8 mouse cellular contexts compared by ENCODE assay signal in genomic region chr5:142400981-142401640, GRCm38 (mm10). TPM values are rescaled to one million over a fixed set of nuclear protein-coding genes. Genes with fewer than 3 reads are reported as not detected.
DNase-seq lines count a peak whose midpoint lies in the region; ATAC-seq lines count a peak whose summit lies in the region.

Foxk1 (plus strand) TSS chr5:142401497.

- intact Hi-C loops in heart, postnatal 10 days (cut with DNase I), result loop anchor here (1.0 to 2.0 kb wide), 2 partner anchors 34 to 48 kb away; no protein-coding TSS in a partner anchor

- H3K9ac ChIP-seq in forebrain, embryonic 14.5 days (ENCODE audit: low read length), result peak within 1 kb of the TSS; percentile 93
- H3K9ac ChIP-seq in liver, embryonic 15.5 days, result peak within 1 kb of the TSS; percentile 94
- H3K9ac ChIP-seq in neural tube, embryonic 11.5 days (ENCODE audit: low read length), result peak within 1 kb of the TSS; percentile 88
- peak within 1 kb of the TSS; percentile 98 for H3K9ac ChIP-seq in stomach, embryonic 16.5 days (ENCODE audit: low read length)

- H3K27ac ChIP-seq in forebrain, embryonic 14.5 days (ENCODE audit: low read depth, low read length), result peak within 1 kb of the TSS; percentile 79; the same call in 1 of the 2 replicates
- peak within 1 kb of the TSS; percentile 84 for H3K27ac ChIP-seq in liver, embryonic 15.5 days (replicated peaks)
- H3K27ac ChIP-seq in neural tube, embryonic 11.5 days (ENCODE audit: low read depth, low read length), result peak within 1 kb of the TSS; percentile 67
- H3K27ac ChIP-seq in stomach, embryonic 16.5 days (ENCODE audit: low read length), result peak within 1 kb of the TSS; percentile 87

- H3K9me3 ChIP-seq in forebrain, embryonic 14.5 days (replicated peaks; ENCODE audit: control insufficient read depth, low read length), result no peaks in the 10 kb centered on the region
- H3K9me3 ChIP-seq in liver, embryonic 15.5 days (replicated peaks), result no peaks in the 10 kb centered on the region
- H3K9me3 ChIP-seq in neural tube, embryonic 11.5 days (ENCODE audit: control insufficient read depth, low read length), result no peaks in the 10 kb centered on the region
- H3K9me3 ChIP-seq in stomach, embryonic 16.5 days (replicated peaks; ENCODE audit: control insufficient read depth, low read length), result no peaks in the 10 kb centered on the region

- no peaks in the 10 kb centered on the region for H3K27me3 ChIP-seq in forebrain, embryonic 14.5 days (replicated peaks; ENCODE audit: control insufficient read depth, insufficient read depth, low read length)
- no peaks in the 10 kb centered on the region for H3K27me3 ChIP-seq in liver, embryonic 15.5 days
- no peaks in the 10 kb centered on the region for H3K27me3 ChIP-seq in neural tube, embryonic 11.5 days (ENCODE audit: control insufficient read depth, insufficient read depth, low read length)
- no peaks in the 10 kb centered on the region for H3K27me3 ChIP-seq in stomach, embryonic 16.5 days (ENCODE audit: control insufficient read depth, insufficient read depth, low read length)

- no peaks in the 10 kb centered on the region for H3K36me3 ChIP-seq in forebrain, embryonic 14.5 days (ENCODE audit: control insufficient read depth, insufficient read depth, low read length)
- 0 out of 2 replicates have a peak, but pooled peaks cover 5% of the 10 kb centered on the region for H3K36me3 ChIP-seq in liver, embryonic 15.5 days (replicated peaks)
- H3K36me3 ChIP-seq in neural tube, embryonic 11.5 days (ENCODE audit: control insufficient read depth, insufficient read depth, low read length), result no peaks in the 10 kb centered on the region
- H3K36me3 ChIP-seq in stomach, embryonic 16.5 days (ENCODE audit: control insufficient read depth, insufficient read depth, low read length), result no peaks in the 10 kb centered on the region

- H3K4me3 ChIP-seq in forebrain, embryonic 14.5 days (ENCODE audit: low read depth, low read length), result peak within 1 kb of the TSS; percentile 96
- H3K4me3 ChIP-seq in liver, embryonic 15.5 days (replicated peaks), result peak within 1 kb of the TSS; percentile 93
- H3K4me3 ChIP-seq in neural tube, embryonic 11.5 days (ENCODE audit: low read depth, low read length), result peak within 1 kb of the TSS; percentile 78
- H3K4me3 ChIP-seq in stomach, embryonic 16.5 days (replicated peaks; ENCODE audit: low read length), result peak within 1 kb of the TSS; percentile 90

- under 1% methylated on average over 36 of the region's 60 CpGs for WGBS in forebrain, embryonic 14.5 days
- under 1% methylated on average over 60 of the region's 60 CpGs for WGBS in liver, embryonic 15.5 days (ENCODE audit: insufficient replicate concordance)
- WGBS in neural tube, embryonic 11.5 days, result under 1% methylated on average over 47 of the region's 60 CpGs
- under 1% methylated on average over 54 of the region's 60 CpGs for WGBS in stomach, embryonic 16.5 days

- peak; percentile 83 for DNase-seq in ES-CJ7 (ENCODE audit: low read depth, low spot score)
- DNase-seq in forebrain, embryonic 14.5 days (ENCODE audit: low spot score), result peak; percentile 97
- DNase-seq in heart, postnatal 10 days, result peak; percentile 97
- DNase-seq in kidney, postnatal 4 days, result peak; percentile 98
- peak; percentile 96 for DNase-seq in neural tube, embryonic 11.5 days (ENCODE audit: low spot score)

- H3K4me1 ChIP-seq in forebrain, embryonic 14.5 days (ENCODE audit: control insufficient read depth, insufficient read depth, low read length), result peaks cover 24% of the 10 kb centered on the region
- H3K4me1 ChIP-seq in liver, embryonic 15.5 days (replicated peaks), result peaks cover 55% of the 10 kb centered on the region
- H3K4me1 ChIP-seq in neural tube, embryonic 11.5 days (ENCODE audit: control insufficient read depth, insufficient read depth, low read length), result peaks cover 23% of the 10 kb centered on the region
- peaks cover 39% of the 10 kb centered on the region for H3K4me1 ChIP-seq in stomach, embryonic 16.5 days (ENCODE audit: control insufficient read depth, insufficient read depth, low read length)

- peak; percentile 82 for ATAC-seq in cerebellum, adult (ENCODE audit: insufficient number of reproducible peaks, low FRiP score, low TSS enrichment)
- peak; percentile 94 for ATAC-seq in forebrain, embryonic 14.5 days
- peak; percentile 85 for ATAC-seq in liver, embryonic 15.5 days (ENCODE audit: insufficient read depth)
- peak; percentile 89 for ATAC-seq in neural tube, embryonic 11.5 days (ENCODE audit: insufficient read depth, low FRiP score, low TSS enrichment)
- peak; percentile 87 for ATAC-seq in stomach, embryonic 16.5 days (ENCODE audit: insufficient read depth, low FRiP score)

- peak within 1 kb of the TSS; percentile 92 for H3K4me2 ChIP-seq in forebrain, embryonic 14.5 days (ENCODE audit: low read length)
- peak within 1 kb of the TSS; percentile 95 for H3K4me2 ChIP-seq in liver, embryonic 15.5 days
- H3K4me2 ChIP-seq in neural tube, embryonic 11.5 days (ENCODE audit: low read depth), result peak within 1 kb of the TSS; percentile 93
- H3K4me2 ChIP-seq in stomach, embryonic 16.5 days (ENCODE audit: low read depth, low read length), result peak within 1 kb of the TSS; percentile 77

RNA-seq across cellular contexts. Expression of gene Foxk1, which starts in this region (rescaled TPM):
- 1.8 and 2.8 TPM in 2 replicates for polyA plus RNA-seq in forebrain, embryonic 14.5 days (2014; fragmentation: Nextera tagmentation; extraction: Ambion mirVana)
- total RNA-seq in heart, postnatal 10 days (2021), result 10 to 100 TPM; 16.8 to 19.0 TPM
- 2.0 and 2.1 TPM in 2 replicates for polyA plus RNA-seq in liver, embryonic 15.5 days (2015; fragmentation: Nextera tagmentation; extraction: Ambion mirVana)
- polyA plus RNA-seq in neural tube, embryonic 11.5 days (2014; fragmentation: Nextera tagmentation; extraction: Ambion mirVana), result 3.9 and 4.7 TPM in 2 replicates
- 3.5 and 3.7 TPM in 2 replicates for polyA plus RNA-seq in stomach, embryonic 16.5 days (2015; fragmentation: Nextera tagmentation; extraction: Ambion mirVana)

Comparison
In these comparisons a context has a peak if more than half of its experiments do, and no peak if none do; other contexts are left out.
1. Peak in every context shown above with its lines: DNase-seq, ATAC-seq, H3K4me3 ChIP-seq and H3K27ac ChIP-seq.